Mouse (Mus musculus): ENCODE results near the gene Med19.

GRCm38 (mm10) chr2:84725770-84726169 is 47.6 kb downstream of the Med19 start:
- TF ChIP-seq CTCF (IDR thresholded peaks at IDR 0.05; ENCODE audit: control insufficient read depth, insufficient read depth, insufficient replicate concordance, low read depth, low read length) (no peak), POLR2A (IDR thresholded peaks at IDR 0.05; ENCODE audit: control insufficient read depth, low read depth, low read length) (no peak)
